ENCODE assay signal across 30 mouse cellular contexts in the genomic region with DNA sequence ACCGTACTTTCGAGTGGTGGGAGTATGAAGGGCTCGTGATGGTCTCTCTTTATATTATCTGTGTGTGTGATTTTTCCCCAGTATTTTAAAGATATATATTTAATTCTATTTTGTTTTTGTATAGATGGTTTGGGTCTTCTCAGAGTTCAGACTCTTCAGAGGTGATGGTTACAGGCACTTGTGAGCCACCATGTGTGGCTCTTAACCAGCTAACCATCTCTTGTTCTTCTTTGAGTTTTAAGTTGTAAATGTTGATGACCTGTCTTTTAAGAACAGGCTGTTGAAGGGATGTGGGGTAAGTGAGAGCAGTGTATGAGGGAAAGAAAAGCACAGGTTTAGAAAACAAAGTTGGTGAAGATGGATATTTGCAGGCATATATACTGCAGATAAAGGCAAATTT. TPM values are rescaled to one million over a fixed set of nuclear protein-coding genes. Genes with fewer than 3 reads are reported as not detected.
DNase-seq lines count a peak whose midpoint lies in the region; TF ChIP-seq lines count a peak whose summit lies in the region.
"Had no signal": no experiment of that assay in that cellular context is flagged by ENCODE, and none has a peak within 500 bp of the region (broad histone marks: within the 10 kb centered on the region; RNA-seq: fewer than 3 reads in every experiment).

No protein-coding gene starts in this region.

- no peaks in the 10 kb centered on the region for H3K36me3 ChIP-seq in myocyte (ENCODE audit: control insufficient read depth, insufficient read depth)
- H3K36me3 ChIP-seq: embryonic facial prominence, embryonic 12.5 days; embryonic facial prominence, embryonic 15.5 days; G1E; heart, embryonic 10.5 days; hindbrain, embryonic 10.5 days; hindbrain, embryonic 13.5 days; intestine, embryonic 15.5 days had no signal

- no peak overlapping the region for H3ac ChIP-seq in myocyte (ENCODE audit: control insufficient read depth, insufficient read length)

- H3K27me3 ChIP-seq in myocyte (ENCODE audit: control insufficient read depth, insufficient read depth, insufficient read length), result no peaks in the 10 kb centered on the region
- H3K27me3 ChIP-seq: embryonic facial prominence, embryonic 12.5 days; embryonic facial prominence, embryonic 15.5 days; hindbrain, embryonic 13.5 days; intestine, embryonic 15.5 days had no signal

- peak overlapping the region; percentile 18 for H3K4me2 ChIP-seq in myocyte (ENCODE audit: low read depth)
- H3K4me2 ChIP-seq: embryonic facial prominence, embryonic 12.5 days; embryonic facial prominence, embryonic 15.5 days; hindbrain, embryonic 13.5 days; intestine, embryonic 15.5 days had no signal

- H3K4me3 ChIP-seq in myocyte, result no peak overlapping the region
- H3K4me3 ChIP-seq: embryonic facial prominence, embryonic 12.5 days; embryonic facial prominence, embryonic 15.5 days; heart, embryonic 10.5 days; hindbrain, embryonic 10.5 days; hindbrain, embryonic 13.5 days; intestine, embryonic 15.5 days had no signal

- TF ChIP-seq POLR2A in myocyte (IDR thresholded peaks at IDR 0.05; ENCODE audit: insufficient read length, low read depth), result no peak

- no peaks in the 10 kb centered on the region for H3K79me2 ChIP-seq in myocyte (ENCODE audit: control insufficient read depth, insufficient read depth)

- peak; percentile 1 for DNase-seq in heart, postnatal 4 days
- no peak for DNase-seq in heart, adult 8-10 months (ENCODE audit: low spot score)
- DNase-seq in 3T3-L1 (ENCODE audit: low read depth, low spot score), result peak; percentile 27
- peak; percentile 33 for DNase-seq in A20 (ENCODE audit: low read depth, low spot score)
- no peak for DNase-seq in cerebellum, postnatal 4 days (ENCODE audit: low spot score in 2 of 2)
- DNase-seq: adrenal gland, adult 8-10 months; adrenal gland, postnatal 25 days; cerebellum, adult 18-20 months; forebrain, postnatal 0 days; heart, adult 18-20 months; kidney, adult 11 months had no signal

TF ChIP-seq in myocyte, 11 proteins besides CTCF, POLR2A, EP300 and RAD21:
- TF ChIP-seq MYOG (IDR thresholded peaks at IDR 0.05; ENCODE audit: control insufficient read depth in 1 of 3, insufficient read depth in 1 of 3, insufficient read length in 2 of 3, low read depth in 2 of 3) (no peak), REST (IDR thresholded peaks at IDR 0.05; ENCODE audit: insufficient read depth, insufficient read length) (no peak), MAX (IDR thresholded peaks at IDR 0.05; ENCODE audit: low read depth) (no peak), POLR2AphosphoS2 (IDR thresholded peaks at IDR 0.05; ENCODE audit: insufficient read length, low read depth) (no peak), E2F4 (IDR thresholded peaks at IDR 0.05; ENCODE audit: insufficient read depth) (no peak), USF1 (IDR thresholded peaks at IDR 0.05; ENCODE audit: low read depth) (no peak), TCF3 (IDR thresholded peaks at IDR 0.05; ENCODE audit: insufficient read length, low read depth) (no peak), TCF12 (IDR thresholded peaks at IDR 0.05; ENCODE audit: insufficient read depth, poor library complexity, severe bottlenecking) (no peak), CEBPB (IDR thresholded peaks at IDR 0.05; ENCODE audit: insufficient read depth, poor library complexity, severe bottlenecking) (no peak), MYOD1 (IDR thresholded peaks at IDR 0.05; ENCODE audit: control insufficient read depth in 1 of 3, insufficient read length in 2 of 3, low read depth in 2 of 3) (no peak), SRF (IDR thresholded peaks at IDR 0.05; ENCODE audit: control insufficient read depth, insufficient read length, low read depth) (no peak)

RNA-seq across cellular contexts. Expression of gene Hfe2, which starts 30.1 kb away (rescaled TPM):
- total RNA-seq in heart, postnatal 4 days (2021), result 10 to 100 TPM; 95.6 to 97.0 TPM
- total RNA-seq in heart, adult 8-10 months (2022), result 100 to 1,000 TPM; 271 to 333 (median 312) TPM
- polyA plus RNA-seq in myocyte (2012; fragmentation: generic; extraction: Trizol), result 116 TPM
- total RNA-seq: adrenal gland, postnatal 25 days; CH12.LX; common myeloid progenitor, adult 5-6 weeks; G1E had no signal
- polyA plus RNA-seq: activated CD4-positive, CD25-positive, alpha-beta regulatory T cell, adult 4 months; G1E had no signal

RNA-seq across cellular contexts. Expression of gene BC107364, which starts 42.8 kb away (rescaled TPM):
- under 1 TPM in 1 of 2 experiments, not detected in 1; 0.50 TPM for total RNA-seq in heart, postnatal 4 days (2021)
- not detected for total RNA-seq in heart, adult 8-10 months (2022)
- polyA plus RNA-seq in myocyte (2012; fragmentation: generic; extraction: Trizol), result not detected
- total RNA-seq: adrenal gland, adult 8-10 months; adrenal gland, postnatal 25 days; common myeloid progenitor, adult 5-6 weeks; forebrain, postnatal 0 days; gastrocnemius, adult 8-10 months; gastrocnemius, postnatal 4 days; heart, adult 18-20 months; heart, postnatal 25 days had no signal
- polyA plus RNA-seq: brain, embryonic 14.5 days; forebrain, embryonic 11.5 days; forebrain, embryonic 14.5 days; forebrain, postnatal 0 days; frontal cortex, adult 2 months; G1E; heart, embryonic 10.5 days; hindbrain, embryonic 10.5 days; hindbrain, embryonic 13.5 days; hindbrain, embryonic 16.5 days had no signal

Comparison
In these comparisons a context has a peak if more than half of its experiments do, and no peak if none do; other contexts are left out.
1. DNase-seq: peak in heart, postnatal 4 days (single experiment), 3T3-L1 (single experiment) and A20 (single experiment); none in heart, adult 8-10 months (single experiment) and cerebellum, postnatal 4 days (0 of 2).